Mouse (Mus musculus) stomach, embryonic 16.5 days (tissue): ENCODE results near the gene C1qtnf7. TPM values are rescaled to one million over a fixed set of nuclear protein-coding genes. Genes with fewer than 3 reads are reported as not detected.
A peak's percentile ranks its signal among the peaks of the same experiment; 100 is the strongest.

ENCODE experiments used
- ATAC-seq: fragments of 200-750 bp; cut with Nextera tagmentation; 2 replicates; pipeline ENCODE4 v1.8.0; 2017; ENCODE audit warnings: moderate number of reproducible peaks, moderate TSS enrichment; ENCODE audit not compliant: insufficient read depth, low FRiP score
- H3K27ac ChIP-seq: fragments of 300-500 bp; sonication (generic); 2 replicates; pipeline ENCODE4 v1.5.1; 2014; ENCODE audit warnings: low read length
- H3K27me3 ChIP-seq: fragments of 300-500 bp; sonication (generic); 2 replicates; pipeline ENCODE4 v1.6.1; 2014; ENCODE audit warnings: low read length, control low read depth, mixed read lengths; ENCODE audit not compliant: control insufficient read depth, insufficient read depth
- H3K36me3 ChIP-seq: fragments of 300-500 bp; sonication (generic); 2 replicates; pipeline ENCODE4 v1.6.1; 2014; ENCODE audit warnings: low read length; ENCODE audit not compliant: control insufficient read depth, insufficient read depth
- H3K4me1 ChIP-seq: fragments of 300-500 bp; sonication (generic); 2 replicates; pipeline ENCODE4 v1.6.1; 2014; ENCODE audit warnings: low read length, control low read depth, mixed read lengths; ENCODE audit not compliant: control insufficient read depth, insufficient read depth
- H3K4me2 ChIP-seq: fragments of 300-500 bp; sonication (generic); 2 replicates; pipeline ENCODE4 v1.6.1; 2014; ENCODE audit warnings: low read depth, low read length, mixed read lengths
- H3K4me3 ChIP-seq: fragments of 300-500 bp; sonication (generic); replicated peaks from 2 replicates; pipeline ENCODE4 v1.5.1; 2014; ENCODE audit warnings: mild to moderate bottlenecking, low read length
- H3K9ac ChIP-seq: fragments of 300-500 bp; sonication (generic); 2 replicates; pipeline ENCODE4 v1.6.1; 2014; ENCODE audit warnings: low read length
- H3K9me3 ChIP-seq: fragments of 300-500 bp; sonication (generic); replicated peaks from 2 replicates; pipeline ENCODE4 v1.6.1; 2016; ENCODE audit warnings: low read length, control low read depth; ENCODE audit not compliant: control insufficient read depth
- WGBS: fragments of 180-500 bp; shearing (Covaris S2); extraction: QIAGEN DNeasy Blood & Tissue Kit; methylation state at CpG from one replicate; pipeline ENCODE4 v1.1.7; 2014; 5-methylcytosine and 5-hydroxymethylcytosine counted together
- polyA plus RNA-seq: library from polyadenylated mRNA; unstranded; fragments of >200 nt; fragmentation: Nextera tagmentation; extraction: Ambion mirVana; gene quantifications from 2 replicates; pipeline ENCODE4 v1.2.1, GENCODE M21; 2015

Gene C1qtnf7
- polyA plus RNA-seq, 1 experiment from 2014 or later: 22.4 TPM

GRCm38 (mm10) chr5:43526874-43527584, 11.7 kb downstream of the C1qtnf7 start:
- H3K4me2 ChIP-seq: no peak overlapping the region
- H3K27me3 ChIP-seq: no peaks in the 10 kb centered on the region
- WGBS: 41% methylated on average over 6 of the region's 6 CpGs
- peak overlapping the region; percentile 38; the same call in 1 of the 2 replicates for H3K27ac ChIP-seq
- no peak overlapping the region for H3K9ac ChIP-seq
- no peaks in the 10 kb centered on the region for H3K9me3 ChIP-seq
- H3K4me3 ChIP-seq: no peak overlapping the region
- no peaks in the 10 kb centered on the region for H3K36me3 ChIP-seq
- ATAC-seq: no peak
- H3K4me1 ChIP-seq: 0 out of 2 replicates have a peak, but pooled peaks cover 2% of the 10 kb centered on the region

- Histone ChIP-seq H3K4me2 (no peak overlapping the region), H3K9me3 (no peaks in the 10 kb centered on the region), H3K4me1 (0 out of 2 replicates have a peak, but pooled peaks cover 2% of the 10 kb centered on the region), H3K27ac (no peak overlapping the region), H3K4me3 (no peak overlapping the region), H3K27me3 (no peaks in the 10 kb centered on the region), H3K9ac (no peak overlapping the region), H3K36me3 (no peaks in the 10 kb centered on the region)
- ATAC-seq: no peak
- 76% methylated on average over 3 of the region's 3 CpGs for WGBS
Measured at GRCm38 (mm10) chr5:43530186-43530585, 14.8 kb downstream of the C1qtnf7 start.

GRCm38 (mm10) chr5:43530886-43531285, 15.5 kb downstream of the C1qtnf7 start:
- Histone ChIP-seq H3K27me3 (no peaks in the 10 kb centered on the region), H3K4me1 (0 out of 2 replicates have a peak, but pooled peaks cover 2% of the 10 kb centered on the region), H3K4me2 (no peak overlapping the region), H3K36me3 (no peaks in the 10 kb centered on the region), H3K4me3 (no peak overlapping the region), H3K9me3 (no peaks in the 10 kb centered on the region), H3K9ac (no peak overlapping the region), H3K27ac (no peak overlapping the region)
- WGBS: 81% methylated on average over 1 of the region's 1 CpGs
- no peak for ATAC-seq

- ATAC-seq: no peak; the same call in 1 of the 2 replicates
- Histone ChIP-seq H3K9ac (no peak overlapping the region), H3K4me1 (no peaks in the 10 kb centered on the region), H3K9me3 (no peaks in the 10 kb centered on the region), H3K27me3 (no peaks in the 10 kb centered on the region), H3K36me3 (no peaks in the 10 kb centered on the region), H3K4me2 (no peak overlapping the region), H3K27ac (peak overlapping the region; percentile 83), H3K4me3 (no peak overlapping the region)
- 60% methylated on average over 14 of the region's 14 CpGs for WGBS
Measured at GRCm38 (mm10) chr5:43538322-43539167, 23.2 kb downstream of the C1qtnf7 start.

GRCm38 (mm10) chr5:43539168-43539516, 23.8 kb downstream of the C1qtnf7 start:
- Histone ChIP-seq H3K9me3 (no peaks in the 10 kb centered on the region), H3K36me3 (no peaks in the 10 kb centered on the region), H3K27me3 (no peaks in the 10 kb centered on the region), H3K4me2 (no peak overlapping the region), H3K9ac (no peak overlapping the region), H3K27ac (peak overlapping the region; percentile 83), H3K4me3 (no peak overlapping the region), H3K4me1 (no peaks in the 10 kb centered on the region)
- 37% methylated on average over 3 of the region's 3 CpGs for WGBS
- no peak; the same call in 1 of the 2 replicates for ATAC-seq

GRCm38 (mm10) chr5:43539871-43540270, 24.5 kb downstream of the C1qtnf7 start:
- H3K9ac ChIP-seq: no peak overlapping the region
- H3K27me3 ChIP-seq: no peaks in the 10 kb centered on the region
- no peak overlapping the region for H3K4me2 ChIP-seq
- H3K9me3 ChIP-seq: peaks cover 5% of the 10 kb centered on the region; the same call in 1 of the 2 replicates
- H3K4me1 ChIP-seq: no peaks in the 10 kb centered on the region
- no peak overlapping the region for H3K27ac ChIP-seq
- ATAC-seq: no peak
- H3K36me3 ChIP-seq: no peaks in the 10 kb centered on the region; the same call in 1 of the 2 replicates
- H3K4me3 ChIP-seq: no peak overlapping the region

GRCm38 (mm10) chr5:43541492-43541891, 26.2 kb downstream of the C1qtnf7 start:
- H3K36me3 ChIP-seq: no peaks in the 10 kb centered on the region; the same call in 1 of the 2 replicates
- peaks cover 6% of the 10 kb centered on the region; the same call in 1 of the 2 replicates for H3K9me3 ChIP-seq
- WGBS: 79% methylated on average over 5 of the region's 5 CpGs
- H3K27me3 ChIP-seq: no peaks in the 10 kb centered on the region
- H3K4me2 ChIP-seq: no peak overlapping the region
- no peak overlapping the region for H3K9ac ChIP-seq
- no peak for ATAC-seq
- H3K4me1 ChIP-seq: no peaks in the 10 kb centered on the region
- no peak overlapping the region for H3K27ac ChIP-seq
- H3K4me3 ChIP-seq: no peak overlapping the region

- H3K36me3 ChIP-seq: no peaks in the 10 kb centered on the region; the same call in 1 of the 2 replicates
- no peaks in the 10 kb centered on the region for H3K27me3 ChIP-seq
- H3K4me2 ChIP-seq: no peak overlapping the region
- no peak for ATAC-seq
- no peak overlapping the region for H3K27ac ChIP-seq
- H3K9me3 ChIP-seq: peaks cover 6% of the 10 kb centered on the region; the same call in 1 of the 2 replicates
- no peak overlapping the region for H3K9ac ChIP-seq
- no peak overlapping the region for H3K4me3 ChIP-seq
- 42% methylated on average over 7 of the region's 7 CpGs for WGBS
- no peaks in the 10 kb centered on the region for H3K4me1 ChIP-seq
Measured at GRCm38 (mm10) chr5:43542246-43542845, 27.0 kb downstream of the C1qtnf7 start.

- peak; percentile 75 for ATAC-seq
- H3K4me2 ChIP-seq: peak overlapping the region; percentile 30
- 28% methylated on average over 4 of the region's 4 CpGs for WGBS
- H3K9ac ChIP-seq: no peak overlapping the region
- H3K4me1 ChIP-seq: peaks cover 9% of the 10 kb centered on the region; the same call in 1 of the 2 replicates
- no peak overlapping the region for H3K4me3 ChIP-seq
- H3K36me3 ChIP-seq: no peaks in the 10 kb centered on the region
- no peaks in the 10 kb centered on the region for H3K9me3 ChIP-seq
- H3K27ac ChIP-seq: peak overlapping the region; percentile 89
- H3K27me3 ChIP-seq: no peaks in the 10 kb centered on the region
Measured at GRCm38 (mm10) chr5:43549951-43550350, 34.6 kb downstream of the C1qtnf7 start.
